Mouse (Mus musculus) cortical plate, adult 2 months (tissue): ENCODE measurements around the gene Obscn.

Source experiments
- CTCF ChIP-seq: fragments of 200-500 bp; IDR thresholded peaks from 2 replicates; pipeline ENCODE4 v1.5.1; 2011; ENCODE audit warnings: mild to moderate bottlenecking, control low read depth, low read length; ENCODE audit not compliant: insufficient read depth; ENCODE audit errors: extremely low read depth
- POLR2A ChIP-seq: fragments of 200-500 bp; IDR thresholded peaks from 2 replicates; pipeline ENCODE4 v1.6.1; 2011; ENCODE audit warnings: mild to moderate bottlenecking, low read length, control low read depth; ENCODE audit not compliant: insufficient read depth; ENCODE audit errors: extremely low read depth

GRCm38 (mm10) chr11:59135904-59136452 is at the start of gene Obscn:
- TF ChIP-seq POLR2A = no peak
- TF ChIP-seq CTCF = no peak
